ENCODE assay signal across 16 mouse cellular contexts in the genomic region with DNA sequence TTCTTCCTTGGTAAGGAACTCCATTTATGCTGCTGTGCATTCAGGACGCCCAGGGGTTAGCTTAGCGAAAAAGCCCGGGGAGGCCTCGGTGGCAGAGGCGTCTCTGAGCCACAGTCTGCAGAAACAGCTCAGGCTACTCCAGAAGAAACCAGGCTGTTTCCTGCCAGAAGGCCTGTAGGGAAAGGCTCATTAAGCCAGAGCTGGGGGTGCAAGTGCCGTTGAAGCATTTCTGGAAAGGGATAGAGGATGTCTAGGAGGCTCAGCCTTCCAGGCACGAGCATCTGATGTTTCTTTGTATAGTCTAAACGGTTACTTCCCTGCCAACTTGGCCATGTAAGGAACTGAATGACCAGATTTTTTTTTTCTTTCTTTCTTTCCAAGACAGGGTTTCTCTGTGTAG. TPM values are rescaled to one million over a fixed set of nuclear protein-coding genes. Genes with fewer than 3 reads are reported as not detected.
A peak's percentile ranks its signal among the peaks of the same experiment; 100 is the strongest.
DNase-seq lines count a peak whose midpoint lies in the region; ATAC-seq and TF ChIP-seq lines count a peak whose summit lies in the region.
"Had no signal": no experiment of that assay in that cellular context is flagged by ENCODE, and none has a peak within 500 bp of the region (broad histone marks: within the 10 kb centered on the region; RNA-seq: fewer than 3 reads in every experiment).

No protein-coding gene starts in this region.

- no peaks in the 10 kb centered on the region for H3K36me3 ChIP-seq in forebrain, embryonic 16.5 days (ENCODE audit: control insufficient read depth, insufficient read depth)
- H3K36me3 ChIP-seq in forebrain, embryonic 13.5 days (ENCODE audit: poor library complexity, severe bottlenecking): no peaks in the 10 kb centered on the region
- no peaks in the 10 kb centered on the region for H3K36me3 ChIP-seq in hindbrain, embryonic 16.5 days (ENCODE audit: control insufficient read depth, insufficient read depth, low read length)
- H3K36me3 ChIP-seq in hindbrain, embryonic 10.5 days: no peaks in the 10 kb centered on the region
- H3K36me3 ChIP-seq in lung, embryonic 16.5 days (ENCODE audit: control insufficient read depth, insufficient read depth, low read length): no peaks in the 10 kb centered on the region
- H3K36me3 ChIP-seq in stomach, postnatal 0 days (ENCODE audit: control insufficient read depth, insufficient read depth, low read length): no peaks in the 10 kb centered on the region

- ATAC-seq in forebrain, embryonic 16.5 days: no peak
- no peak for ATAC-seq in forebrain, embryonic 13.5 days
- ATAC-seq in hindbrain, embryonic 16.5 days: 0 out of 2 replicates have a peak, but pooled peaks have one; percentile 27
- ATAC-seq in lung, embryonic 16.5 days (ENCODE audit: low read depth): peak; percentile 54; the same call in 1 of the 2 replicates
- ATAC-seq in stomach, postnatal 0 days (ENCODE audit: low FRiP score, low TSS enrichment): no peak

- no peak for TF ChIP-seq CTCF in stomach, postnatal 0 days (IDR thresholded peaks at IDR 0.05; ENCODE audit: low read depth)

- no peaks in the 10 kb centered on the region for H3K27me3 ChIP-seq in forebrain, embryonic 16.5 days (replicated peaks; ENCODE audit: control insufficient read depth, insufficient read depth, low read length)
- no peaks in the 10 kb centered on the region for H3K27me3 ChIP-seq in forebrain, embryonic 13.5 days
- H3K27me3 ChIP-seq in hindbrain, embryonic 16.5 days (replicated peaks; ENCODE audit: control insufficient read depth, insufficient read depth, low read length): no peaks in the 10 kb centered on the region
- H3K27me3 ChIP-seq in hindbrain, embryonic 10.5 days (ENCODE audit: insufficient read depth, poor library complexity, severe bottlenecking): no peaks in the 10 kb centered on the region
- no peaks in the 10 kb centered on the region for H3K27me3 ChIP-seq in lung, embryonic 16.5 days (ENCODE audit: control insufficient read depth, insufficient read depth, low read depth, low read length)
- H3K27me3 ChIP-seq in stomach, postnatal 0 days (ENCODE audit: control insufficient read depth, insufficient read depth, low read length): no peaks in the 10 kb centered on the region

- H3K9me3 ChIP-seq in forebrain, embryonic 16.5 days (ENCODE audit: control insufficient read depth, low read length): 0 out of 2 replicates have a peak, but pooled peaks cover 3% of the 10 kb centered on the region
- H3K9me3 ChIP-seq in forebrain, embryonic 13.5 days (replicated peaks): no peaks in the 10 kb centered on the region
- H3K9me3 ChIP-seq in hindbrain, embryonic 16.5 days (ENCODE audit: control insufficient read depth, low read length): peaks cover 2% of the 10 kb centered on the region; the same call in 1 of the 2 replicates
- no peaks in the 10 kb centered on the region for H3K9me3 ChIP-seq in hindbrain, embryonic 10.5 days
- H3K9me3 ChIP-seq in lung, embryonic 16.5 days (ENCODE audit: control insufficient read depth, low read length): no peaks in the 10 kb centered on the region
- no peaks in the 10 kb centered on the region for H3K9me3 ChIP-seq in stomach, postnatal 0 days (ENCODE audit: control insufficient read depth, low read length)

- 42% methylated on average over 8 of the region's 8 CpGs for WGBS in forebrain, embryonic 16.5 days
- WGBS in forebrain, embryonic 13.5 days: 52% methylated on average over 8 of the region's 8 CpGs
- 40% methylated on average over 8 of the region's 8 CpGs for WGBS in hindbrain, embryonic 16.5 days
- WGBS in hindbrain, embryonic 10.5 days: 65% methylated on average over 8 of the region's 8 CpGs
- WGBS in lung, embryonic 16.5 days: 34% methylated on average over 8 of the region's 8 CpGs
- WGBS in stomach, postnatal 0 days: 30% methylated on average over 8 of the region's 8 CpGs

- H3K9ac ChIP-seq in forebrain, embryonic 16.5 days (replicated peaks; ENCODE audit: low read depth, low read length): no peak overlapping the region
- H3K9ac ChIP-seq in forebrain, embryonic 13.5 days: no peak overlapping the region
- H3K9ac ChIP-seq in hindbrain, embryonic 16.5 days (ENCODE audit: low read depth, low read length): no peak overlapping the region
- peak overlapping the region; percentile 42 for H3K9ac ChIP-seq in lung, embryonic 16.5 days (ENCODE audit: low read length)
- H3K9ac ChIP-seq in stomach, postnatal 0 days (ENCODE audit: low read length): no peak overlapping the region
- H3K9ac ChIP-seq: liver, embryonic 14.5 days had no signal

- H3K27ac ChIP-seq in forebrain, embryonic 16.5 days (ENCODE audit: low read length): peak overlapping the region; percentile 9; the same call in 1 of the 2 replicates
- H3K27ac ChIP-seq in forebrain, embryonic 13.5 days: no peak overlapping the region
- no peak overlapping the region for H3K27ac ChIP-seq in hindbrain, embryonic 16.5 days (ENCODE audit: low read depth, low read length)
- H3K27ac ChIP-seq in hindbrain, embryonic 10.5 days: no peak overlapping the region
- peak overlapping the region; percentile 81 for H3K27ac ChIP-seq in lung, embryonic 16.5 days (ENCODE audit: low read length)
- H3K27ac ChIP-seq in stomach, postnatal 0 days (replicated peaks): peak overlapping the region; percentile 75
- H3K27ac ChIP-seq: liver, embryonic 14.5 days had no signal

- no peak for DNase-seq in hindbrain, embryonic 10.5 days (ENCODE audit: low spot score)
- no peak for DNase-seq in lung, postnatal 25 days (ENCODE audit: low spot score)
- no peak for DNase-seq in stomach, postnatal 0 days (ENCODE audit: low spot score)
- no peak for DNase-seq in layer of hippocampus, adult 9-11 months
- DNase-seq: adrenal gland, postnatal 25 days; cerebellum, adult 9-11 months; gastrocnemius, postnatal 36 days; heart, postnatal 10 days; kidney, postnatal 10 days; thymus, postnatal 14 days had no signal

- TF ChIP-seq EP300 in stomach, postnatal 0 days (optimal IDR thresholded peaks at IDR 0.05): no peak

- H3K4me2 ChIP-seq in forebrain, embryonic 16.5 days (ENCODE audit: low read length): no peak overlapping the region
- no peak overlapping the region for H3K4me2 ChIP-seq in forebrain, embryonic 13.5 days
- no peak overlapping the region for H3K4me2 ChIP-seq in hindbrain, embryonic 16.5 days (ENCODE audit: low read length)
- H3K4me2 ChIP-seq in lung, embryonic 16.5 days (ENCODE audit: low read depth, low read length): no peak overlapping the region
- no peak overlapping the region for H3K4me2 ChIP-seq in stomach, postnatal 0 days (replicated peaks; ENCODE audit: low read depth)

- H3K4me1 ChIP-seq in forebrain, embryonic 16.5 days (replicated peaks; ENCODE audit: control insufficient read depth, insufficient read depth, low read length): peaks cover 2% of the 10 kb centered on the region; the same call in 1 of the 2 replicates
- no peaks in the 10 kb centered on the region for H3K4me1 ChIP-seq in forebrain, embryonic 13.5 days
- H3K4me1 ChIP-seq in hindbrain, embryonic 16.5 days (ENCODE audit: control insufficient read depth, insufficient read depth, low read depth, low read length): no peaks in the 10 kb centered on the region
- H3K4me1 ChIP-seq in hindbrain, embryonic 10.5 days (replicated peaks): peaks cover 32% of the 10 kb centered on the region
- H3K4me1 ChIP-seq in lung, embryonic 16.5 days (replicated peaks; ENCODE audit: control insufficient read depth, insufficient read depth, low read length): peaks cover 7% of the 10 kb centered on the region; the same call in 1 of the 2 replicates
- no peaks in the 10 kb centered on the region for H3K4me1 ChIP-seq in stomach, postnatal 0 days (replicated peaks; ENCODE audit: control insufficient read depth, insufficient read depth)

- H3K4me3 ChIP-seq in forebrain, embryonic 16.5 days (replicated peaks; ENCODE audit: low read length): no peak overlapping the region
- no peak overlapping the region for H3K4me3 ChIP-seq in forebrain, embryonic 13.5 days
- H3K4me3 ChIP-seq in hindbrain, embryonic 16.5 days (ENCODE audit: low read length): no peak overlapping the region
- H3K4me3 ChIP-seq in hindbrain, embryonic 10.5 days: no peak overlapping the region
- H3K4me3 ChIP-seq in lung, embryonic 16.5 days (ENCODE audit: low read length): no peak overlapping the region
- H3K4me3 ChIP-seq in stomach, postnatal 0 days (ENCODE audit: low read depth, low read length): no peak overlapping the region

RNA-seq across cellular contexts. Expression of gene Fam178b, which starts 54.4 kb away (rescaled TPM):
- polyA plus RNA-seq in forebrain, embryonic 16.5 days (2015; fragmentation: Nextera tagmentation; extraction: Ambion mirVana): 0.34 TPM in 1 of 2 replicates, not detected in the other
- polyA plus RNA-seq in forebrain, embryonic 13.5 days (2015; fragmentation: Nextera tagmentation; extraction: Ambion mirVana): 0.34 and 0.45 TPM in 2 replicates
- polyA plus RNA-seq in hindbrain, embryonic 16.5 days (2015; fragmentation: Nextera tagmentation; extraction: Ambion mirVana): 0.28 and 0.76 TPM in 2 replicates
- polyA plus RNA-seq in hindbrain, embryonic 10.5 days (2016; fragmentation: Nextera tagmentation; extraction: Ambion mirVana): 0.42 and 0.46 TPM in 2 replicates
- polyA plus RNA-seq in lung, embryonic 16.5 days (2015; fragmentation: Nextera tagmentation; extraction: Ambion mirVana): 4.4 and 5.5 TPM in 2 replicates
- 0.59 and 0.77 TPM in 2 replicates for polyA plus RNA-seq in stomach, postnatal 0 days (2015; fragmentation: Nextera tagmentation; extraction: Ambion mirVana)
- polyA plus RNA-seq: neural tube, embryonic 14.5 days had no signal

Comparison
In these comparisons a context has a peak if more than half of its experiments do, and no peak if none do; other contexts are left out.
1. H3K27ac ChIP-seq: peak in forebrain, embryonic 16.5 days (single experiment), lung, embryonic 16.5 days (single experiment) and stomach, postnatal 0 days (single experiment); none in forebrain, embryonic 13.5 days (single experiment), hindbrain, embryonic 16.5 days (single experiment) and hindbrain, embryonic 10.5 days (single experiment).
2. ATAC-seq: peak in hindbrain, embryonic 16.5 days (single experiment) and lung, embryonic 16.5 days (single experiment); none in forebrain, embryonic 16.5 days (single experiment), forebrain, embryonic 13.5 days (single experiment) and stomach, postnatal 0 days (single experiment).